Mouse (Mus musculus): Measurements from ENCODE around the gene Mrps10.

GRCm38 (mm10) chr17:47408558-47408898, 39.8 kb downstream of the Mrps10 start:
- TF ChIP-seq ZNF384 (IDR thresholded peaks at IDR 0.05; ENCODE audit: low read depth, low read length) (no peak), MAX (IDR thresholded peaks at IDR 0.05; ENCODE audit: low read length) (no peak), CTCF (conservative IDR thresholded peaks at IDR 0.05 in 1 of 2, IDR thresholded peaks at IDR 0.05 in 1 of 2; ENCODE audit: low read depth in 2 of 2, low read length in 2 of 2) (peak; percentile 72 to 79), JUND (conservative IDR thresholded peaks at IDR 0.05; ENCODE audit: low read depth, low read length) (no peak), TBP (conservative IDR thresholded peaks at IDR 0.05; ENCODE audit: low read depth, low read length) (no peak), POLR2A (IDR thresholded peaks at IDR 0.05; ENCODE audit: low read depth, low read length) (no peak), RAD21 (IDR thresholded peaks at IDR 0.05; ENCODE audit: low read depth, low read length) (peak; percentile 66), MAFK (IDR thresholded peaks at IDR 0.05; ENCODE audit: insufficient replicate concordance, low read length) (no peak), EP300 (IDR thresholded peaks at IDR 0.05; ENCODE audit: low read length) (no peak), USF2 (conservative IDR thresholded peaks at IDR 0.05; ENCODE audit: low read depth, low read length) (no peak), POLR2AphosphoS2 (IDR thresholded peaks at IDR 0.05; ENCODE audit: low read depth, low read length) (no peak)
